Mouse (Mus musculus) midbrain, embryonic 15.5 days (tissue): ENCODE results near the gene Dusp3. TPM values are rescaled to one million over a fixed set of nuclear protein-coding genes. Genes with fewer than 3 reads are reported as not detected.

Experiments used
- ATAC-seq: fragments of 200-750 bp; cut with Nextera tagmentation; replicated peaks from 2 replicates; pipeline ENCODE4 v1.8.0; 2017; ENCODE audit warnings: moderate TSS enrichment
- H3K27ac ChIP-seq: fragments of 300-500 bp; sonication (generic); 2 replicates; pipeline ENCODE4 v1.5.1; 2015; ENCODE audit warnings: mild to moderate bottlenecking, inconsistent platforms
- H3K27me3 ChIP-seq: fragments of 300-500 bp; sonication (generic); replicated peaks from 2 replicates; pipeline ENCODE4 v1.6.1; 2015; ENCODE audit warnings: inconsistent platforms
- H3K36me3 ChIP-seq: fragments of 300-500 bp; sonication (generic); replicated peaks from 2 replicates; pipeline ENCODE4 v1.6.1; 2015; ENCODE audit warnings: inconsistent platforms
- H3K4me1 ChIP-seq: fragments of 300-500 bp; sonication (generic); 2 replicates; pipeline ENCODE4 v1.6.1; 2015; ENCODE audit warnings: inconsistent platforms
- H3K4me2 ChIP-seq: fragments of 300-500 bp; sonication (generic); 2 replicates; pipeline ENCODE4 v1.6.1; 2015; ENCODE audit warnings: inconsistent platforms, mild to moderate bottlenecking, moderate library complexity
- H3K4me3 ChIP-seq: fragments of 300-500 bp; sonication (generic); 2 replicates; pipeline ENCODE4 v1.5.1; 2015; ENCODE audit warnings: mild to moderate bottlenecking, inconsistent platforms
- H3K9ac ChIP-seq: fragments of 300-500 bp; sonication (generic); 2 replicates; pipeline ENCODE4 v1.6.1; 2015; ENCODE audit warnings: mild to moderate bottlenecking, inconsistent platforms
- H3K9me3 ChIP-seq: fragments of 300-500 bp; sonication (generic); 2 replicates; pipeline ENCODE4 v1.6.1; 2016; ENCODE audit warnings: inconsistent platforms
- WGBS: fragments of 180-500 bp; shearing (Covaris S2); methylation state at CpG from one replicate; pipeline ENCODE4 v1.1.7; 2015; ENCODE audit warnings: mixed read lengths; 5-methylcytosine and 5-hydroxymethylcytosine counted together
- polyA plus RNA-seq: library from polyadenylated mRNA; unstranded; fragments of >200 nt; fragmentation: Nextera tagmentation; extraction: Ambion mirVana; gene quantifications from 2 replicates; pipeline ENCODE4 v1.2.1, GENCODE M21; 2015

The Dusp3 gene
- polyA plus RNA-seq, 1 experiment from 2014 or later: 22.2 TPM

DNA sequence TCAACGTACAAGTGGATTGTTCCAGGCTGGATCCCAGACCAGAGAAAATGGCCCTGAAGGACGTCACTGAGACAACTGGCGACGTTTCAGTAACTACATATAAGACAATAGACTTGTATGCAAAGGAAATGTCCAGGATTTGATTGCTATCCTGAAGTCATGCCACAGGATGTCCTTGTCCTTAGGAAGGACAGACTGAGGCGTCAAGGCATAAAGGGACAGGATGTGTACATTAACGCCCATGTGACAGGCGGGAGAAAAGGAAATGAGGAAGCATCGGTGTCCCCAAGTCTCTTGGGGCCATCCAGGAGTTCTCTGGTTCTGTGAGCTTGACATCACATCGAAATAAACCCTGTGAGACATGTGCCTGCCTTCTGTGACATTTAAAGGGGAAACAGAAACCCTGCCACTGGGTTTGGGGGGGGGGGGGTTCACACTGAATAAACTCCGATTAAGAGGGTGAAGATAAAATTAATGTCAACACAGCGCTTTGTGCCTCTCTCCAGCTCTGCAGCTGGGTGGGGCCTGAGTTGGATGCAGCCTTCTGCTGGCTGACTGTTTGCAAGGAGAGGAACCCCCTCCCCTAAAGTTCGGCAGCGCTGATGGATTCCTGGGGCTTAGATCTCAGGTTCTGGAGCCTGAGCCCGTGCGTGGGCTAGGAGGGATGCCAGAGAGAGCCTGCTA is 22.3 kb upstream of the Dusp3 start:
- H3K27ac ChIP-seq: no peak overlapping the region
- peaks cover 34% of the 10 kb centered on the region for H3K36me3 ChIP-seq
- H3K27me3 ChIP-seq: no peaks in the 10 kb centered on the region
- H3K4me2 ChIP-seq: no peak overlapping the region
- no peak overlapping the region for H3K9ac ChIP-seq
- no peak overlapping the region for H3K4me3 ChIP-seq
- WGBS: 84% methylated on average over 15 of the region's 15 CpGs
- no peaks in the 10 kb centered on the region for H3K9me3 ChIP-seq
- no peaks in the 10 kb centered on the region; the same call in 1 of the 2 replicates for H3K4me1 ChIP-seq
- no peak for ATAC-seq

DNA sequence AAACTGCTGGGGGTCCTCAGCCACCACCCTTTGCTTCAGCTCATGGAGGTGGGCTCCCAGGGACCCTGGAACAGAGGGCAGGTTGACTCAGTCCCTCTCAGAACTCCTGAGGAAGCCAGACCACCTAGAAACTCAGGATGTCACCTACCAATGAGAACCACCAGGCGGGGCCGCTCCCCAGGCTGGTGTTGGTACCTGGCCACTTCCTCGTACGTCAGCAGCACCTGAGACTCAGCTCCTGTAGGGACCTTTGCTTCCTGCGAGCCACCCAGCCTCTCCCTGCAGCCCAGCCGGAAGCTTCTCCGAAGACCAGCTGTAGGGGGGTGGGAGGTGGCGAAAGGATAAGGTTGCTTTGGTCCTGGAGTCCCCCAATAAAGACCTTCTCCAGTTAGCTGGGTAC is 21.6 kb upstream of the Dusp3 start:
- no peak overlapping the region for H3K4me3 ChIP-seq
- no peaks in the 10 kb centered on the region for H3K27me3 ChIP-seq
- H3K27ac ChIP-seq: no peak overlapping the region
- no peaks in the 10 kb centered on the region; the same call in 1 of the 2 replicates for H3K4me1 ChIP-seq
- WGBS: 98% methylated on average over 8 of the region's 8 CpGs
- no peaks in the 10 kb centered on the region for H3K9me3 ChIP-seq
- no peak overlapping the region for H3K4me2 ChIP-seq
- ATAC-seq: no peak
- H3K36me3 ChIP-seq: peaks cover 34% of the 10 kb centered on the region
- no peak overlapping the region for H3K9ac ChIP-seq

DNA sequence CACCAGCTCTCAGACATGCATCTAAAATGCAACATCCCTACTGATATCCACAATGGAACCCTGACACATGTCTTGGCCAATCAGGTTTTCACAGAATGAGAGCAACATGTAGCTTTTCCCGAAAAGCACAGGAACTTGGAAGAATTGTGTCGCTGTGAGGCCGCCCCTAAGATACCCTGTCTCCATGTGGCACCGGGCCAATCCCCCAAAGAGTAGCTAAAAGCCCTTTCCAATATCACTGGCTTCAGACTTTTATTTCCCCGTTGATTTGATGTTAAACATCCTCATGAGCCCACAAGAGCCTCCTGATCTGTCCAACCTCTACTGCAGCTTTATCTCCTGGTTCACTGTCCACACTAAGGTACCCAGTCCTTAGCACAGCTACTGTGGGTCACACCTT is 19.9 kb upstream of the Dusp3 start:
- Histone ChIP-seq H3K9ac (no peak overlapping the region), H3K4me3 (no peak overlapping the region), H3K27ac (no peak overlapping the region), H3K9me3 (no peaks in the 10 kb centered on the region), H3K27me3 (no peaks in the 10 kb centered on the region), H3K4me1 (no peaks in the 10 kb centered on the region; the same call in 1 of the 2 replicates), H3K36me3 (peaks cover 30% of the 10 kb centered on the region), H3K4me2 (no peak overlapping the region)
- 61% methylated on average over 5 of the region's 5 CpGs for WGBS
- ATAC-seq: no peak

DNA sequence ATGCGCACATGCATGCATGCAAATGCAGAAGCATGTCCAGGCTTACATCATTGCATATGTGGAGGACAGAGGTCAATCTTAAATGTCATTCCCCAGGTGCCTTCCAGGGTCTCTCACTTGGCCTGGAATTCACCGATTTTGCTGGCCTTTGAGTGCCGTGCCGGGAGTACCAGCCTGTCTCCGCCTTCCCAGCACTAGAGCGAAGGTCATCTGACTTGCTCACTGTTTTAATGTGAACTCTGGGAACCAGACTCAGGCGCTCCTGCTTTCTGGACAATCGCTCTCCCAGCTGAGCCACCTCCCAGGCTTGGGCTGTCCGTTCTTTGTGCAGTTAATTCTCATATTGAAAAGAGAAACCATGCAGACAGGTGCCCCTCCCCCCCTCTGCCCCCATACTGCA is 19.5 kb upstream of the Dusp3 start:
- no peaks in the 10 kb centered on the region for H3K27me3 ChIP-seq
- H3K27ac ChIP-seq: no peak overlapping the region
- no peak overlapping the region for H3K9ac ChIP-seq
- H3K4me2 ChIP-seq: no peak overlapping the region
- no peak for ATAC-seq
- no peaks in the 10 kb centered on the region for H3K9me3 ChIP-seq
- WGBS: 49% methylated on average over 9 of the region's 9 CpGs
- H3K4me1 ChIP-seq: no peaks in the 10 kb centered on the region; the same call in 1 of the 2 replicates
- peaks cover 30% of the 10 kb centered on the region for H3K36me3 ChIP-seq
- H3K4me3 ChIP-seq: no peak overlapping the region

DNA sequence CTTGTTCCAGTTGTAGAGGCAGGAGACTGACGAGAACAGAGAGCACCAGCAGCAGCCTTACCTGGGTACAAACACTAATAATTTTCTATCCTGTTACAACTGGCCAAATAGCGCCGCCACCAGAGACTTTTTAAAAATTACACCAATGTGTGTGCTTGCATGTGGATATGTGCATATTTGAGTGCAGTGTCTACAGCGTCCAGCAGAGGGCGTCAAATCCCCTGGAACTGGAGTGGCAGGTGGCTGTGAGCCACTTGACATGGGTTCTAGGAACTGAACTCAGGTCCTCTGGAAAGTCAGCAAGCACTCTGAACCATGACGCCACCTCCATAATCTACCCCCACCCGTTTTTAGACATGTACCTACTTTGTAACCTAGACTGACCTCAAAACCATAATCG is 17.4 kb upstream of the Dusp3 start:
- Histone ChIP-seq H3K4me2 (no peak overlapping the region), H3K4me1 (no peaks in the 10 kb centered on the region), H3K27me3 (no peaks in the 10 kb centered on the region), H3K36me3 (peaks cover 23% of the 10 kb centered on the region), H3K9ac (no peak overlapping the region), H3K27ac (no peak overlapping the region), H3K9me3 (no peaks in the 10 kb centered on the region), H3K4me3 (no peak overlapping the region)
- 92% methylated on average over 8 of the region's 8 CpGs for WGBS
- ATAC-seq: no peak

DNA sequence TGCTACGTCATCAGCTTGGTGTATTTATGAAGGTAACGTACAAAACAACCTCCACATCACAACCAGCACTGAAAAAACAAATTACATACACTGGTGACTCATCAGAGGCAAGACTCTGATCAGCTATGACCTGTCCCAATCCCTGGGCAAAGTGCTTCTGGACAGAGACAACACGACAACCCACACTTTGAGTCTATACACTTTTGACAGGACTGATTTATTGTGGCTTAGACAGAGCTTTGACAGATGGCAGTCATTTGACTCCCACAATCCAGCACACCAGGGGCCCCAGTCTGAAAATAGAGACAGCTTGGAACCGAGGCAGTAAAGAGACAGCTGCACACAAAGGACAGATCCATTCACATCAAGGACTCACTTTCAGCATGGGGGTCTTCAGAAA is 12.7 kb upstream of the Dusp3 start:
- Histone ChIP-seq H3K9me3 (no peaks in the 10 kb centered on the region), H3K27ac (no peak overlapping the region), H3K4me2 (no peak overlapping the region), H3K9ac (no peak overlapping the region), H3K27me3 (no peaks in the 10 kb centered on the region), H3K36me3 (peaks cover 2% of the 10 kb centered on the region; the same call in 1 of the 2 replicates), H3K4me3 (no peak overlapping the region), H3K4me1 (no peaks in the 10 kb centered on the region)
- WGBS: 59% methylated on average over 4 of the region's 4 CpGs
- ATAC-seq: no peak

DNA sequence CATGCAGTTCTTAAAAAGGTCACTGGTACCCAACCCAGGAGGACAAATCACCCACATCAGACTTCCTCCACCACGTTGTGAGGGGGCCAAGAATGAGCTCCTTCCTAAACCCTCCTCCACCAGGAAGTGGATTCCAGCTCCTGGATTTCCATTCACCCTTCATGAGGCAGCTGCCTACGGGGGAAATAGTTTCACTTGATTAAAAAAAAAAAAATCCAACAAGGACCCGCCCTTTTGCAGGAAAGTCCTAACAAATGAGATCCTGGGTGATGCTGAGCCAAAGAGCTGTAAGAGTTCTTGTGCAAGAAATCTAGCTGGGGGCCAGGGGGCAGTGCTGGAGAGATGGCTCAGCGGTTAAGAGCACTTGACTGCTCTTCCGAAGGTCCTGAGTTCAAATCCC is 11.4 kb upstream of the Dusp3 start:
- no peak overlapping the region for H3K4me3 ChIP-seq
- H3K4me2 ChIP-seq: no peak overlapping the region
- H3K36me3 ChIP-seq: no peaks in the 10 kb centered on the region; the same call in 1 of the 2 replicates
- no peaks in the 10 kb centered on the region for H3K9me3 ChIP-seq
- H3K4me1 ChIP-seq: no peaks in the 10 kb centered on the region
- H3K27me3 ChIP-seq: no peaks in the 10 kb centered on the region
- 56% methylated on average over 5 of the region's 5 CpGs for WGBS
- ATAC-seq: no peak
- H3K27ac ChIP-seq: no peak overlapping the region
- H3K9ac ChIP-seq: no peak overlapping the region

DNA sequence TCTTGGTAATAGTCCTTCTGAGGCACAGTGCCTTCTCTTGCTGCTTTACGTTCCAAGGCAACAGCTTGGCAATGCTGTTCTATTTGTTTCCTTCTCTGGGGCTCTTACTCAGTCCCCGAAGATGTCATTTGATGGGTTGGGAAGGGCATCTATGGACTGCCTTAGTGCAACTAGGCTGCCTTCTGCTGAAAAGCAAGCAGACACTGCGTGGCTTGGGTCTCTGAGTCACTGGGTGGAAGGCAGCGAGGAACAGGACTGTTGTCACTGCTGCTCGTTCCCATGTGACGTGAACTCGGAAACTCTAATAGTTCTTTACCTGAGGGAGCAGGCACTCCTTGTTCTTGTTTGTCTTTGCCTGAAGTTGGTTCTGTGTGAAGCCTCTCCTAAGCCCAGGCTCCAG is 9.1 kb upstream of the Dusp3 start:
- 94% methylated on average over 7 of the region's 7 CpGs for WGBS
- no peaks in the 10 kb centered on the region for H3K27me3 ChIP-seq
- no peak overlapping the region for H3K4me2 ChIP-seq
- H3K4me3 ChIP-seq: no peak overlapping the region
- H3K36me3 ChIP-seq: no peaks in the 10 kb centered on the region; the same call in 1 of the 2 replicates
- H3K9ac ChIP-seq: no peak overlapping the region
- H3K27ac ChIP-seq: no peak overlapping the region
- H3K4me1 ChIP-seq: no peaks in the 10 kb centered on the region
- no peaks in the 10 kb centered on the region for H3K9me3 ChIP-seq
- ATAC-seq: no peak

DNA sequence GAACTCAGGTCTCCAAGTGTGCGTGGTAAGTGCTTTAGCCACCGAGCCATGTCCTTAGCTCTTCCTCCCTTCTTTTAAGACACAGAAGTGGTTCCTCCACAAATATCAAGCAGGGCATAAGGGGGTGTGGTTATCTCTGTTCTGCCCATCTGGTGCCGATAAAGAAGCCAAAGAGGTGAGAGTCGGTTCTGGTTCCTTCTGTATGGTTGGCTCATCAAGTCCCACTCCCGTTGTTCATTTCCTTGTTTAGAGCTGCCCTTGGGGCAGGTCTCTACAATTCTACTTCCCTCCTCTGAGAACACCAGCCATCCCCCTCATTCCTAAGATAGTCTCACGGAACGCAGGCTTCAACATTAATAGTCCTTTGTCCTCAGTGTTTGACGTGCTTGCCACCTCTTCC is 7.3 kb upstream of the Dusp3 start:
- Histone ChIP-seq H3K36me3 (no peaks in the 10 kb centered on the region), H3K4me3 (no peak overlapping the region), H3K4me2 (no peak overlapping the region), H3K9me3 (no peaks in the 10 kb centered on the region), H3K27ac (no peak overlapping the region), H3K9ac (no peak overlapping the region), H3K27me3 (no peaks in the 10 kb centered on the region), H3K4me1 (no peaks in the 10 kb centered on the region)
- WGBS: 84% methylated on average over 8 of the region's 8 CpGs
- ATAC-seq: no peak

DNA sequence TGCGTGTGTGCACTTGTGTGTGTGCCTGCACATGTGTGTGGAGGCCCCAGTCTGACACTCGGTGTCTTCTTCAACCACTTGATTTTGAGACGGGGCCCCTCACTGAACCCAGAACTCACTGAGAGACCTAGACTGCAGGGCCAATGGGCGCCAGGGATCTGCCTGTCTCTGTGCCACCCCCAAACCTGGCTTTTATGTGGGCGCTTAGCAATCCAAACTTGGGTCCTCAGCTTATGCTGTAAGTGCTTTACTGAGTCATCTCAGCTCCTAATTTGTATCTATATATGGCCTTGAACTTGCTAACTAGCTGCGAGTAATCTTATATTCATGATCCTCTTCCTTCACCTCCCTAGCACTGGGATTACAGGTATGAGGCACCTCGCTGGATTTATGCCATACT is 5.6 kb upstream of the Dusp3 start:
- Histone ChIP-seq H3K27ac (no peak overlapping the region), H3K4me2 (no peak overlapping the region), H3K4me3 (no peak overlapping the region), H3K9ac (no peak overlapping the region), H3K4me1 (no peaks in the 10 kb centered on the region), H3K27me3 (no peaks in the 10 kb centered on the region), H3K36me3 (no peaks in the 10 kb centered on the region), H3K9me3 (no peaks in the 10 kb centered on the region)
- WGBS: 93% methylated on average over 7 of the region's 7 CpGs
- no peak for ATAC-seq

DNA sequence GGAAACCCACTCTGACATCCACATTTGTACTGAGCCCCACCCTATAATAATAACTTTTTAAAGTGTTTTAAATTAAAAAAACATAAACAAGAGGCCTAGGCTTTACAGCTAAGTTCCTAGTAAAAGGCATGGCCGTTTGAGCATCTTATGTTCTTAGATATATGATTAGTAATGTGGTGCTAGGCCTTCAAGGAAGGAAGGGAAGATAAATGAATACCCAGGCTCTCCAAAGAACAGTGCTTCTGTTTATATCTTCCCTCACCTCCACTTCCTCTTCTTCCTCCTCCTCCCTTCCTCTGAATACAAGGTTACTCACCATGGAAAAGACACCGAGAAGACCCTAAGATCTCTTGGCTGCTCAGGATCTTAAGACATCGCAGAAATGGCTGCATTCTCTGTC is 5.0 kb upstream of the Dusp3 start:
- H3K27ac ChIP-seq: no peak overlapping the region

DNA sequence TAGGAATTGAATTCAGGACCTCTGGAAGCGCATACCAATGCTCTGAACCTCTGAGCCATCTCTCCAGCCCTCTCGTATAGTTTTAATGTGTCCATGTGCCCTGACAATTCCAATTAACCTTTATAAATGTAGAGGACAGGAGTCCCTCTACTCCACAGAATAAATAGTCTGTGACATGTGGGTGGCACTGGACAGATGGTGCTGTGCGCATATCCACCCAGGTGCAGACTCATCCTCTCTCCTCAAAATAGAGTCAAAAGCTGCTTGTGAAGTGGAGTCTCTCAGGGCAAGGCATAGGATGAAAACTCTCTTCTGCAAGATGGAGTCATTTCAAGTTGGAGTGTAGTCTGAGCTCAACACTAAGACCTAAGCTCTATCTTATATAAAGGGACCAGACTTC is 3.4 kb upstream of the Dusp3 start:
- no peak overlapping the region for H3K4me2 ChIP-seq
- no peaks in the 10 kb centered on the region for H3K9me3 ChIP-seq
- H3K27ac ChIP-seq: no peak overlapping the region
- H3K4me3 ChIP-seq: no peak overlapping the region
- no peaks in the 10 kb centered on the region for H3K4me1 ChIP-seq
- 0 out of 2 replicates have a peak, but pooled peaks cover under 1% of the 10 kb centered on the region for H3K27me3 ChIP-seq
- WGBS: 88% methylated on average over 3 of the region's 3 CpGs
- H3K9ac ChIP-seq: no peak overlapping the region
- H3K36me3 ChIP-seq: no peaks in the 10 kb centered on the region
- no peak for ATAC-seq

More for the DNA sequence above, 5.0 kb upstream of the Dusp3 start:
- H3K4me2 ChIP-seq: no peak overlapping the region
- H3K9ac ChIP-seq: no peak overlapping the region
- H3K36me3 ChIP-seq: no peaks in the 10 kb centered on the region
- ATAC-seq: no peak
- 86% methylated on average over 3 of the region's 3 CpGs for whole genome bisulfite sequencing
- H3K27me3 ChIP-seq: no peaks in the 10 kb centered on the region
- no peak overlapping the region for H3K4me3 ChIP-seq
- H3K9me3 ChIP-seq: no peaks in the 10 kb centered on the region
- H3K4me1 ChIP-seq: no peaks in the 10 kb centered on the region

DNA sequence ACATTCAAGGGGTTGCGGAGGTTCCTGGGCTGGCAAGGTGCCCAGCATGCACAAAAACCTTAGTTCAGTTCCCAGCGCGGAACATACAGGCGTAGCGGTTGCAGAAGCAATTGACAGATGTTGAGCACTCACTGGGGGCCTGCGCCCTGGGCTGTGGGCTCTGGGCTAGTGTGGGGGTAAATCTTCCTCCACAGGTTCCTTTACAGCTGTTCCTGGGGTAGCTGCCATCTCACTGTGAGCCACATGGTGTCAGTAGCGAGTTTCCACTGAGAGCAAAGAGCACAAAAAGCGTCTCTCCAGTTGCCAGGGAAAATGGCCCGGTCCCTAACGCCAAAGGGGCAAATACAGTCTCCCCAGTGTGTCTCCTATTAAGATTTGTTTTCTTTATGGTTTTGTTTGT is 823 bp downstream of the Dusp3 start:
- Histone ChIP-seq H3K27me3 (0 out of 2 replicates have a peak, but pooled peaks cover 4% of the 10 kb centered on the region), H3K4me3 (no peak overlapping the region), H3K9me3 (no peaks in the 10 kb centered on the region), H3K4me1 (peaks cover 20% of the 10 kb centered on the region; the same call in 1 of the 2 replicates), H3K36me3 (no peaks in the 10 kb centered on the region), H3K9ac (no peak overlapping the region), H3K27ac (no peak overlapping the region), H3K4me2 (no peak overlapping the region)
- ATAC-seq: no peak
- WGBS: 5% methylated on average over 10 of the region's 10 CpGs
